Mouse (Mus musculus) bone marrow macrophage, adult 2 months (primary cell): ENCODE data around the gene Rab11fip3. TPM values are rescaled to one million over a fixed set of nuclear protein-coding genes. Genes with fewer than 3 reads are reported as not detected.

Experiments
- H3K27ac ChIP-seq: 2 replicates; pipeline ENCODE4 v1.5.1; 2012; ENCODE audit warnings: low read depth, low read length; ENCODE audit not compliant: insufficient read depth
- H3K4me1 ChIP-seq: 2 replicates; pipeline ENCODE4 v1.6.1; 2012; ENCODE audit warnings: low read length; ENCODE audit not compliant: control insufficient read depth, insufficient read depth
- H3K4me3 ChIP-seq: 2 replicates; pipeline ENCODE4 v1.5.1; 2012; ENCODE audit warnings: mild to moderate bottlenecking, low read length, moderate library complexity; ENCODE audit not compliant: insufficient read depth
- CTCF ChIP-seq: IDR thresholded peaks from 2 replicates; pipeline ENCODE4 v1.5.1; 2012; ENCODE audit warnings: low read depth, mild to moderate bottlenecking, low read length, moderate library complexity
- POLR2A ChIP-seq: IDR thresholded peaks from 2 replicates; pipeline ENCODE4 v1.6.1; 2012; ENCODE audit warnings: mild to moderate bottlenecking, low read depth, low read length, borderline replicate concordance
- polyA plus RNA-seq: library from polyadenylated mRNA; stranded (reverse); fragments of >200 nt; gene quantifications from 2 replicates; pipeline ENCODE4 v1.2.4, GENCODE M21; 2012; ENCODE audit not compliant: missing spikeins, insufficient read depth, insufficient read length

Gene Rab11fip3
- polyA plus RNA-seq, 1 experiment = 8.3 TPM

DNA sequence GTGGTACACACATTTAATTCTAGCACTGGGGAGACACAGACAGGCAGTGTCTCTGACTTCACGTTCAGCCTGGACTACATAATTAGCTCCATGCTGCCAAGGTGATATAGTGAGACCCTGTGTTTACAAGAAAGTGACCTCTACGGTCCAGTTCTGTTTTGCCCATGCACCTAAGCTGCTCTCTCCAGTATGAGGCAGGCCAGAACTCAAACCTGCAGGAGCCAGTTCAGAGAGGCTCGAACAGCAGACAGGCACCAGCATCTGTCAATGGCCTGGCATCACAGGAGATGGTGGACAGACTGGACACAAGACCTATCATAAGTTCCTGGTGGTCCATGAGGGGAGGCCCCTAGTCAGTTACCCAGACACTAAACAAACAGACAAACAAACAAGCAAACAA is 51.0 kb downstream of the Rab11fip3 start:
- no peak for TF ChIP-seq CTCF
- TF ChIP-seq POLR2A = no peak
- peaks cover 18% of the 10 kb centered on the region for H3K4me1 ChIP-seq
- no peak overlapping the region for H3K4me3 ChIP-seq
- H3K27ac ChIP-seq = peak overlapping the region; percentile 37

DNA sequence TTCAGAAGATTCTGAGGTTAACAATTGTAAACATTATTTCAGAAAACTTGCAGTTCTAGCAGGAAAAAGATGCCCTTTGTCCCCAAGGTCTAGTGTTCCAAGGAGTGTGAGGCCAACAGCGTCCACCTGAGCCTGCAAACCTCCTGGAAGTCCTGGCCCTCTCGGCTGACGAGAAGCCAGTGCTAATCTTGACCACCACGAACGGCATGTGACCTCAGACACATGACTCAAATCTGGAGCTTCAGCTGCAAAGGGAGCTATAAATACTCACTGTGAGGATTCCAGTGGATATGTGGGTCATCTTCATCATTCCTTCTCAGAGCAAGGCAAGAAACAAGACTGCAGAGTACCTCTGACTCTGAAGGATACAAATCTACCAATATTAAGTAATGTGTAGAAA is 51.4 kb downstream of the Rab11fip3 start:
- no peak for TF ChIP-seq CTCF
- TF ChIP-seq POLR2A = no peak
- peak overlapping the region; percentile 39 for H3K27ac ChIP-seq
- H3K4me1 ChIP-seq = peaks cover 18% of the 10 kb centered on the region
- H3K4me3 ChIP-seq = no peak overlapping the region

DNA sequence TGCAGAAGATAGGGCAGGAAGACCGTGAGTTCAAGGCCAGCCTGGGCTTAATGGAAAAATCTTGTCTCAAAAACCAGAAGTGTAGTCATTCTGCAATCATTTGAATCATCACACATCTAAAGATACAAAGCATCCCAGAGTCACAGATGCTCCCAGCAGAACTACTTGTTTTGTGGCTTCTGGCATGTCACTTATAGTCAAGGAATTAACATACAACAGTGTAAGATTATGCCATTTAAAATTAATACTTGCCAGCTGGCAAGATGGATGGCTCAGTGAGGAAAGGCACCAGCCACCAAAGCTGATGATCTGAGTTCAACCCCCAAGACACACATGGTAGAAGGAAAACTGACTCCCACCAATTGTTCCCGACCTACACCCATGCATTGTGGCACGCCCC is 52.3 kb downstream of the Rab11fip3 start:
- H3K4me1 ChIP-seq = peaks cover 18% of the 10 kb centered on the region
- H3K4me3 ChIP-seq = no peak overlapping the region
- H3K27ac ChIP-seq = no peak overlapping the region
- TF ChIP-seq CTCF = no peak
- no peak for TF ChIP-seq POLR2A

DNA sequence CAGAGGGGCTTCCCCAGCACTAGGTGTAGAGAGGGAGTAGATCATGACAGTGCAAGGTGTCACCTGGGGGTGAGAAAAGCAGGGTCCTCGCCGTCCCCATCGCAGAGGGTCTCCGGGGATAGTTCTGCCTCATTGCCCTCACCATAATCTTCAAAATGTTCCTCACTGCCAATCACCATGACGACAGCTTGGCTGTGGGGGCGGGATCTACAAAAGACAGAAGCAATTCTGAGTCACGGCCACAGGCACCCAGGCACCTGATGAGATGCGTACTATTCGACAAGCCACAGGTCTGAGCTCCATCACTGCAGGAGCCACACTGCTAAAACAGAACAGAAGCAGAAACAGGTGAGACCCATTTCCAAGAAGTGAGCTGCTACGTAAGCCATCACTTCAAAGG is 55.6 kb downstream of the Rab11fip3 start:
- Histone ChIP-seq H3K27ac (no peak overlapping the region), H3K4me1 (peaks cover 14% of the 10 kb centered on the region), H3K4me3 (no peak overlapping the region)

DNA sequence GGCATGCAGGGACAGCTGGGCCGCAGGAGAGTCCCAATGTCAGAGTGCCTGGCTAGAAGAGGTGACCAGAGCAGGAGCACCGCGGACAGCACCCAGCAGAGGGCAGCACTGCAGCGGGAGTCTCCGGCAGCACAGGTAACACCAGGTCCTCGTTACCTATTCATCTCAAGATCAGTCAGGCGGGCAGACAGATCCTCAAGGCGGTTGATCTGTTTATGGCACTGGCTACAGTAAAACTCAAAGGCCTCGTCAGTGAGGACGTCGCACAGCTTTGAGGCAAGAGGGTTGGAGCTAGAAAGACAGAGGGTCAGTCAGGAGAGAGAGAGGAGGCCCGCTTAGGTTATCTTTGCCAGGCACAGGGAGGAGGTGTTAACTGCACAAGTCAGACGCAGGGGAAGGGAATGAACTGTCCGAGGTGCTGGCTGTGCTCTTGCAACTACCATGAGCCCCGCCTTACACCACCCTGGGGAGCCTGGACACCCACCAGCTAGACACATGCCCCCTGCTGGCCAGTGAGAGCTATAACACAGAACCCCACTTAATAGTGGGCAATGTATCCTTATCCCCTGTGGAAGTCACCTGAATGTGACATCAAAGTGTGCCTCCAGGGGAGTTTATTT is 57.4 kb downstream of the Rab11fip3 start:
- Histone ChIP-seq H3K4me1 (peaks cover 11% of the 10 kb centered on the region), H3K27ac (no peak overlapping the region), H3K4me3 (no peak overlapping the region)
- TF ChIP-seq POLR2A (no peak), CTCF (peak; percentile 51)

More for the DNA sequence above, 55.6 kb downstream of the Rab11fip3 start:
- TF ChIP-seq CTCF (no peak), POLR2A (no peak)

DNA sequence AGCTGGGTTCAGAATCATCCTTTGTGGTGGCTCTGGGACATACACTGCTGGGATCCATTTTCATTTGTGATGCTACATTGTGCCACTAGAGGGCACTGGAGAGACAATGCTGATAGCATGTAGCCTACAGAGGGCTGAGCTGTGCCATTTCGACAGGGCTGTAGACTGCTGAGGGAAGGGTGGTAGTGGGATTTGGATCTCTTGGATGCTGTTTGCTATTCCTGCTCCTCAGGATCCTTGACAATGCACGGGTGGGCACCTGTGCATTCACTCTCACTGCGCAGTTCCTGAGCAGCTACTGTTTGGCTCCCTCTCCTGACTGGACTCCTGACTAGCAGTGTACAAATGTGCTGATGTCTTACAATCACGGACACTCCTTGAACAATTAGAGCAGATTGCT is 59.8 kb downstream of the Rab11fip3 start:
- no peak overlapping the region for H3K4me3 ChIP-seq
- TF ChIP-seq POLR2A = no peak
- peak; percentile 98 for TF ChIP-seq CTCF
- H3K4me1 ChIP-seq = peaks cover 26% of the 10 kb centered on the region
- H3K27ac ChIP-seq = no peak overlapping the region

DNA sequence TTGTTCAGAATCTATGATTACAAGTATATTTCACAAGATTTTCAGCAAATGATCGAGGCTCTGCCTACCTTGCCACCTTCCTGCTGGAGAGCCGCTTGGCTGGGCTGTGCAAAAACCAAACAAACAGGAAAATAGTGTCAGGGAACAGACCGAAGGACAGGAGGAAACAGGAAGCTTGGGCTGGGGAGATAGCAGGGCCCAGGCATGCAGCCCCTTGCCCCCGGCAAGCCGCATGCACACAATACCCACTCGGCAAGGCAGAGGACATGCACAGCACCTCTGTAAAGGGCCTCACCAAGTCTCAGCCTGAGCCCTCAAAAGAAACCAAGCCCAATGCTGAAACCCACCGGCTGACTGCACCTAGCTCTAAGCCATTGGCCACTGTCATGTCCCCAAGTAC is 60.6 kb downstream of the Rab11fip3 start:
- Histone ChIP-seq H3K4me3 (no peak overlapping the region), H3K27ac (no peak overlapping the region), H3K4me1 (peaks cover 27% of the 10 kb centered on the region)
- TF ChIP-seq POLR2A (no peak), CTCF (no peak)

DNA sequence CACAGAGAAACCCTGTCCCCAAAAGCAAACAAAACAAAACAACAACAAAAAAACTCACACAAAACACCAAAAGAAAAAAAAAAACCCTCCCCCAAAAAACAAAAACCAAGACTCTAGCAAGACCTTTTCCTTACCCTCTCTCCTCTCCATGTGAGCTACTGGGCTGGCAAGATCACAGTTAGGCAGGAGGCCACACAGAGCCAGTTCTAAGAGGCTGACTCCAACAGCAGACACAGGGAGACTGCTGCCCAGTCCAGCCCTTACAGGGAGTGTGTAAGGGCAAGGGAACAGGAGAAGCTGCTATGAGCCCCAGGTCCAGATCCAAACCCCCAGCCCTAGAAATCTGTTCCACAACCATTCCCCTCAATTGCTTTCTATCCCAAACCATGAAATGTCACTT is 61.0 kb downstream of the Rab11fip3 start:
- H3K4me1 ChIP-seq = peaks cover 29% of the 10 kb centered on the region
- no peak overlapping the region for H3K27ac ChIP-seq
- no peak overlapping the region for H3K4me3 ChIP-seq
- TF ChIP-seq CTCF = no peak
- TF ChIP-seq POLR2A = no peak

DNA sequence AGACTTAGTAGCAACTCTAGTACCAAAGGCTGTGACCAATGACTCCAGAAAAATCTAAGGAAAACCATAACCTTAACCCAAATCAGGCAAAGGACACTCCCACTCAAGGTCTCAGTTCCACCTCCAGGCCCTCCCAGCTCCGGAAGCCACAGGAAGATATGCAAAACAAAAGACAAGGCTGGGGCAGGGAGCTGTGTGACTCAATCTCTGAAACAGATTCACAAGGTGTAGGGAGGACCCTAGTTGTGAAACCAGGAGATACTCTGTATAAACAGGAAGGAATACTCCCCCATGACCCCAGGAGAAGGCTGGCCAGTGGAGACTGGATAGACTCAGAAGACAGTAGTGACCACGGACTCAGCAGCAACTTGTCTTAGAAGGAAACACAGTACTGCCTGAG is 61.7 kb downstream of the Rab11fip3 start:
- H3K27ac ChIP-seq = no peak overlapping the region
- peaks cover 33% of the 10 kb centered on the region for H3K4me1 ChIP-seq
- TF ChIP-seq CTCF = no peak
- no peak for TF ChIP-seq POLR2A
- no peak overlapping the region for H3K4me3 ChIP-seq

DNA sequence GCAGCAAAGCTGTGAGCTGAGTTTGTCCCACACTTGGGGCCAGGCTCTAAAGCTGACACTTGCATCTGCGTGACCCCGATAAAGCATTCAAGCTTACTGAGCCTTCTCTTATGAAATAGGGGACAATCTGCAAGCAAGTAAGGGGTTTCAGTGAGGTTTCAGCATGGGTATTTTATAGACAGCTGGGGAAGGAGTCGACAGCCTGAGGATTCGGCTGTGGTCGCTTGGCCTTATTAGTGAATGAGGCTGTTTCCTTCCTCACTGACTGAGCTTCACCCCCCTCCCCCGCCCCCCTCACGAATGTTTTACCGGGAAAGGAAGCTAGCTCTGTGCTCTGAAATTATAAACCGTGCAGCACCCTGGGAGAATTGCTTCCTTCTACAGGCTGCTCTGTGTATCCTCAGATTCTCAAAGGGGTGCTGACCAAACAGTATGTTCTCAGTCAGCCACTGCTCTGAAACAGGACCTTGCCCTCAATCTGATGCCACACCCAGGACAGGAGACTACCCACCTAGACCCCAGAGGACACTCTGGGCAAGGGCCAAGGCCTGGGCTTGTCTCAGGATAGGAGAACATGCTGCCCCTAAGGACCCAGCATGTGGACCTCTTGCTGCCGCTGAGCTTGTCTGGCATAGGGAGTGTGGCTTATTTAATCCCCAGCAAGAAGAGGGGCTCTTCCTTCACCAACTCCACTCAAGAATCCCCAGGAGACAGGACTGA is 63.5 kb downstream of the Rab11fip3 start:
- H3K4me3 ChIP-seq = no peak overlapping the region
- H3K4me1 ChIP-seq = peaks cover 33% of the 10 kb centered on the region
- TF ChIP-seq CTCF (no peak), POLR2A (no peak)

DNA sequence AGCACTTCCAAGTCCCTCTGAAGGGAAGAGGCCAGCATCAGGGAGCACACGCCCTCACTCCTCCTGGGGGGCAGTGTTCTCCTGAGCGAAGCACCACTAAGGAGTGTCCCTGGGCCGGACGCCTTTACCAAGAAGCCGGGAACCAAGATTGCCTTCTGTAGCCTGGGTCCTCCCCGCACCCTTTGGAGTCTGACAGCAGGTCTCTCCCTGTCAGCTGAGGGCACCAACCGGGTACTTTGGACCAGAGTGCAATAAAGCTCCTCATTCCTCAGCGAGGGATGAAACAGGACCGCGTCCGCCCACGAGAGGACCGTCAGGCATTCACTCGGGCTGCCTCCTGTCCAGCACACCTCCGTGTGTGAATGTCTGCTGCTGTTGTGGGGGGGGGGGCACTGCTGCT is 64.6 kb downstream of the Rab11fip3 start:
- peaks cover 33% of the 10 kb centered on the region for H3K4me1 ChIP-seq
- no peak overlapping the region for H3K4me3 ChIP-seq
- TF ChIP-seq POLR2A = no peak
- no peak overlapping the region for H3K27ac ChIP-seq

More for the DNA sequence above, 63.5 kb downstream of the Rab11fip3 start:
- peak overlapping the region; percentile 33 for H3K27ac ChIP-seq
